Mouse (Mus musculus) kidney, embryonic 14.5 days (tissue): ENCODE measurements around the gene Hdgfl3. TPM values are rescaled to one million over a fixed set of nuclear protein-coding genes. Genes with fewer than 3 reads are reported as not detected.

Source experiments
- ATAC-seq: fragments of 200-750 bp; cut with Nextera tagmentation; 2 replicates; pipeline ENCODE4 v1.8.0; 2017; ENCODE audit warnings: moderate number of reproducible peaks, mild to moderate bottlenecking, moderate TSS enrichment, moderate library complexity; ENCODE audit not compliant: low FRiP score, low TSS enrichment
- H3K27ac ChIP-seq: fragments of 300-500 bp; sonication (generic); 2 replicates; pipeline ENCODE4 v1.5.1; 2014; ENCODE audit warnings: low read depth, mild to moderate bottlenecking, low read length, moderate library complexity, mixed read lengths
- H3K27me3 ChIP-seq: fragments of 300-500 bp; sonication (generic); 2 replicates; pipeline ENCODE4 v1.6.1; 2014; ENCODE audit warnings: mild to moderate bottlenecking, low read length; ENCODE audit not compliant: control insufficient read depth, insufficient read depth
- H3K36me3 ChIP-seq: fragments of 300-500 bp; sonication (generic); 2 replicates; pipeline ENCODE4 v1.6.1; 2014; ENCODE audit warnings: low read length, mixed read lengths; ENCODE audit not compliant: control insufficient read depth, insufficient read depth
- H3K4me1 ChIP-seq: fragments of 300-500 bp; sonication (generic); 2 replicates; pipeline ENCODE4 v1.6.1; 2014; ENCODE audit warnings: low read length, mixed read lengths; ENCODE audit not compliant: control insufficient read depth, insufficient read depth
- H3K4me2 ChIP-seq: fragments of 300-500 bp; sonication (generic); replicated peaks from 2 replicates; pipeline ENCODE4 v1.6.1; 2014; ENCODE audit warnings: low read depth, mild to moderate bottlenecking, low read length
- H3K4me3 ChIP-seq: fragments of 300-500 bp; sonication (generic); 2 replicates; pipeline ENCODE4 v1.5.1; 2014; ENCODE audit warnings: mild to moderate bottlenecking, low read length
- H3K9ac ChIP-seq: fragments of 300-500 bp; sonication (generic); 2 replicates; pipeline ENCODE4 v1.6.1; 2014; ENCODE audit warnings: low read depth, mild to moderate bottlenecking, low read length, moderate library complexity
- H3K9me3 ChIP-seq: fragments of 300-500 bp; sonication (generic); 2 replicates; pipeline ENCODE4 v1.6.1; 2016; ENCODE audit warnings: low read length; ENCODE audit not compliant: control insufficient read depth
- WGBS: fragments of 180-500 bp; shearing (Covaris S2); extraction: QIAGEN DNeasy Blood & Tissue Kit; methylation state at CpG from one replicate; pipeline ENCODE4 v1.1.7; 2014; 5-methylcytosine and 5-hydroxymethylcytosine counted together
- polyA plus RNA-seq: library from polyadenylated mRNA; unstranded; fragments of >200 nt; fragmentation: Nextera tagmentation; extraction: Ambion mirVana; gene quantifications from 2 replicates; pipeline ENCODE4 v1.2.1, GENCODE M21; 2014

Gene Hdgfl3
- polyA plus RNA-seq, 1 experiment from 2014 or later: 21.5 TPM

GRCm38 (mm10) chr7:81862587-81863583 lies 71.4 kb downstream of the Hdgfl3 start:
- Histone ChIP-seq H3K27ac (0 out of 2 replicates have a peak overlapping the region, but pooled peaks have one; percentile 17), H3K4me3 (no peak overlapping the region), H3K9ac (no peak overlapping the region), H3K36me3 (no peaks in the 10 kb centered on the region), H3K4me1 (peaks cover 3% of the 10 kb centered on the region; the same call in 1 of the 2 replicates), H3K4me2 (no peak overlapping the region), H3K9me3 (no peaks in the 10 kb centered on the region), H3K27me3 (peaks cover 5% of the 10 kb centered on the region; the same call in 1 of the 2 replicates)
- no peak for ATAC-seq
- WGBS: 76% methylated on average over 24 of the region's 24 CpGs

DNA sequence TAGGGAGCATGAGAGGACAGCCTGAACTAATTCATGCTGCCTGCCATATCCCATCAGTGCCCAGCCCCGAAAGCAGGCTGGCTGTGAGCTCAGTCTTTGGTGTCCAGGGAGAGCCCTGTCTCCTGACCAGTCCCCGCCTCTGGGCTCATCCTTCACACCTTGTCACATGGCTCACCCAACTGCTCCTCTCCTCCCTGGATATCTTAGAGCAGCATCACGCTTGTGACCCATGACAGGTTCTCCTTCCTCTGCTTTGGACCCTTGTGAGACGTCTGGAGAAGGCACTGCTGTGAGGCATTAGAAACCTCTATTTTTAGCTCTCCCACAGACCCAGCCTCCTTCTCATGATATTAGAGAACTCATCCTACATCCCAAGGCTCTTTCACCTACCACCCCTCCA lies 72.4 kb downstream of the Hdgfl3 start:
- no peak overlapping the region for H3K4me3 ChIP-seq
- 69% methylated on average over 4 of the region's 4 CpGs for WGBS
- no peak for ATAC-seq
- no peak overlapping the region for H3K4me2 ChIP-seq
- H3K27me3 ChIP-seq: peaks cover 9% of the 10 kb centered on the region; the same call in 1 of the 2 replicates
- H3K36me3 ChIP-seq: no peaks in the 10 kb centered on the region
- H3K9me3 ChIP-seq: no peaks in the 10 kb centered on the region
- no peak overlapping the region for H3K9ac ChIP-seq
- no peak overlapping the region for H3K27ac ChIP-seq
- H3K4me1 ChIP-seq: peaks cover 3% of the 10 kb centered on the region; the same call in 1 of the 2 replicates

DNA sequence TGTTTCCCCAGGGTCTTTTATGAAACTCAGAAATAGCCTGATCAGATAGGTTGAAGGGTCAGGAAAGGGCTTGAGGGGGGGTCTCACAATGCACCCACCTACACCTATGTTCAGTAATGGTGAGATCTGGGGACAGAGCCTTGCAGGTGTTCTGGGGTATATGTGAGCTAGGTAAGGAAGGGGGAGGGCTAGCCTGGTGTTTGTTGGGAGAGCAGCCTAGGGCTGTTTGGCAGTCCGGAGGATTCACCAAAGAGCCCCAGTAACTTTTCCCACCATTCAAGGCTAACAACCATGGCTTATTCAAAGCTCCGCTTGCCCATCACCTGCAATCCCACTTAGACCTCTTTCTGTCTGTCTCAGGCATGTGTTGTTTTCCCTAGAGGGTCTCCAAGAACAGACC lies 72.8 kb downstream of the Hdgfl3 start:
- Histone ChIP-seq H3K4me1 (peaks cover 3% of the 10 kb centered on the region; the same call in 1 of the 2 replicates), H3K36me3 (no peaks in the 10 kb centered on the region), H3K9me3 (no peaks in the 10 kb centered on the region), H3K4me3 (no peak overlapping the region), H3K4me2 (no peak overlapping the region), H3K27ac (no peak overlapping the region), H3K9ac (no peak overlapping the region), H3K27me3 (peaks cover 11% of the 10 kb centered on the region; the same call in 1 of the 2 replicates)
- 80% methylated on average over 2 of the region's 2 CpGs for WGBS
- no peak for ATAC-seq

DNA sequence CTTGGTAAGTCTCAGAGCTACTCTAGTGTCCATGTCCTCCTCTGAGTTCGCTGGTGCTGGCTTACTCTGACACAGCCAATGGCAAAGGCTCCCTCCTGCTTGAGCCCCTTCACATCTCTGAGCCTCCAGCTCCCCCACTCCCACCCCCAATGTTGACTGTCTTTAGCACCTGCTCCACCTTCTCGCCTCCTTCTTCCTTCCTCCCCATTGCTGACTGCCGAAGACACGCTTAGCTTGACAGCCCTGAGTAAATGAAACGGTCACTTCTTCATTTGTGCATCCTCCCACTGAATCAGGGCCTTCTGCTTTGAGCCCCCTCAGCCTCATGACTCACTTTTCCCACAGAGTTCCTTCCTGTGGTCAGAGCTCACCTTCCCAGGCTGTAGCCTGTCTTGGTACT lies 73.3 kb downstream of the Hdgfl3 start:
- H3K4me1 ChIP-seq: peaks cover 3% of the 10 kb centered on the region; the same call in 1 of the 2 replicates
- no peaks in the 10 kb centered on the region for H3K9me3 ChIP-seq
- H3K4me3 ChIP-seq: no peak overlapping the region
- no peaks in the 10 kb centered on the region for H3K36me3 ChIP-seq
- H3K4me2 ChIP-seq: no peak overlapping the region
- peaks cover 11% of the 10 kb centered on the region; the same call in 1 of the 2 replicates for H3K27me3 ChIP-seq
- 57% methylated on average over 5 of the region's 5 CpGs for WGBS
- H3K9ac ChIP-seq: no peak overlapping the region
- no peak overlapping the region for H3K27ac ChIP-seq
- ATAC-seq: no peak

DNA sequence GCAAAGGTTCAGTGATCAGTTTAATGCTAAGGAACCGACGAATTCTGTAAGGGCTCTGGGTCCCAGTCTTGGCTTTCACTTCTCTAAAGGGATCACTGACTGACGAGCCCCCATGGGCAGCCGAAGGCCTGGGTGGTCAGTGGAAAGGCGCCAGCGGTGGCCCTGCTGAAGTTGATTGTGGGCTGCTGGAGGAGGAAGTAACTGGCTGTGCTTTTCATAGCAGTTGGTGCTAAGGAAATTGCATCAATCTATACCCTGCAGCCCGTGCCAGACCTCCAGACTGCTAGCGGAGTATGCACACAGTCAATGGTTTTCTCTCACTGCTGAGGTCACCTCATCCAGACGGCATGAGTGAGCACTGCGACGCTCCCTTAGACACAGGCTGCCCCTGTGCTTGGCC lies 74.2 kb downstream of the Hdgfl3 start:
- Histone ChIP-seq H3K36me3 (no peaks in the 10 kb centered on the region), H3K27ac (no peak overlapping the region), H3K4me1 (peaks cover 3% of the 10 kb centered on the region; the same call in 1 of the 2 replicates), H3K27me3 (peaks cover 11% of the 10 kb centered on the region; the same call in 1 of the 2 replicates), H3K4me3 (peak overlapping the region; percentile 64; the same call in 1 of the 2 replicates), H3K9ac (no peak overlapping the region), H3K9me3 (no peaks in the 10 kb centered on the region), H3K4me2 (peak overlapping the region; percentile 98)
- no peak; the same call in 1 of the 2 replicates for ATAC-seq
- 32% methylated on average over 11 of the region's 11 CpGs for WGBS

GRCm38 (mm10) chr7:81858968-81859721 lies 75.1 kb downstream of the Hdgfl3 start, which contains the start of gene Tm6sf1:
Tm6sf1 (plus strand) TSS chr7:81859001.
- under 1% methylated on average over 64 of the region's 64 CpGs for WGBS

DNA sequence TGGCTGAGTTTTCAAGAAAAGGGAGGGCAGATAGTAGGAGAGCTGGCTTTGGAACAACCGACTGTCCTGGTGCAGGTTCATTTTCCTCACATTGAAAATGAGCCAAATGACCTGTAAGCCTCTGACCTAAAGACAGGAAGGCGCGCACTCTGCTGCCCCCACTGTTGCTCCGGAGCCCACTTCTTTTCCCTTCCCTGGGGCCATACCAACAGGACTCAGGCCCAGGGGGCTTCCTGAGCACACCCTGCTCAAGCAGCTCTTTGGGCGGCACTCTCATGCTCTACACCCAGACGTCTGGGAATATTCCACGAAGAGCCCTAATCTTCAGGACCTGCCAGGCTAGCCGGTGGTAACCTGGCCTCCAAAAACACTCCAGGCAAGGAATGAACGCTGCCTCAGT lies 76.0 kb downstream of the Hdgfl3 start:
- no peak for ATAC-seq
- no peaks in the 10 kb centered on the region for H3K9me3 ChIP-seq
- no peaks in the 10 kb centered on the region for H3K36me3 ChIP-seq
- no peak overlapping the region for H3K27ac ChIP-seq
- peaks cover 11% of the 10 kb centered on the region; the same call in 1 of the 2 replicates for H3K27me3 ChIP-seq
- no peak overlapping the region for H3K9ac ChIP-seq
- H3K4me2 ChIP-seq: peak overlapping the region; percentile 98
- 5% methylated on average over 9 of the region's 9 CpGs for WGBS
- H3K4me3 ChIP-seq: no peak overlapping the region
- peaks cover 3% of the 10 kb centered on the region; the same call in 1 of the 2 replicates for H3K4me1 ChIP-seq

More at GRCm38 (mm10) chr7:81858968-81859721, 75.1 kb downstream of the Hdgfl3 start, which contains the start of gene Tm6sf1:
- H3K27ac ChIP-seq: no peak within 1 kb of the TSS
- H3K4me3 ChIP-seq: peak within 1 kb of the TSS; percentile 64
- no peaks in the 10 kb centered on the region for H3K36me3 ChIP-seq
- no peaks in the 10 kb centered on the region for H3K9me3 ChIP-seq
- H3K27me3 ChIP-seq: peaks cover 11% of the 10 kb centered on the region; the same call in 1 of the 2 replicates
- H3K9ac ChIP-seq: peak within 1 kb of the TSS; percentile 62
- H3K4me2 ChIP-seq: peak within 1 kb of the TSS; percentile 98
- ATAC-seq: peak; percentile 84
- peaks cover 3% of the 10 kb centered on the region; the same call in 1 of the 2 replicates for H3K4me1 ChIP-seq

GRCm38 (mm10) chr7:81856221-81856620 lies 78.1 kb downstream of the Hdgfl3 start:
- H3K36me3 ChIP-seq: no peaks in the 10 kb centered on the region
- H3K4me3 ChIP-seq: no peak overlapping the region
- peaks cover 11% of the 10 kb centered on the region; the same call in 1 of the 2 replicates for H3K27me3 ChIP-seq
- H3K9ac ChIP-seq: no peak overlapping the region
- no peaks in the 10 kb centered on the region for H3K9me3 ChIP-seq
- H3K27ac ChIP-seq: no peak overlapping the region
- 83% methylated on average over 4 of the region's 4 CpGs for WGBS
- H3K4me2 ChIP-seq: no peak overlapping the region
- ATAC-seq: no peak
- peaks cover 3% of the 10 kb centered on the region; the same call in 1 of the 2 replicates for H3K4me1 ChIP-seq
